Mouse (Mus musculus): ENCODE results near the gene Btbd3.
"Not testable (repeated sequence)": the region's sequence is repeated elsewhere in the genome, so short reads cannot be mapped to it uniquely, and the experiment has no call there.

Btbd3 gene

DNA sequence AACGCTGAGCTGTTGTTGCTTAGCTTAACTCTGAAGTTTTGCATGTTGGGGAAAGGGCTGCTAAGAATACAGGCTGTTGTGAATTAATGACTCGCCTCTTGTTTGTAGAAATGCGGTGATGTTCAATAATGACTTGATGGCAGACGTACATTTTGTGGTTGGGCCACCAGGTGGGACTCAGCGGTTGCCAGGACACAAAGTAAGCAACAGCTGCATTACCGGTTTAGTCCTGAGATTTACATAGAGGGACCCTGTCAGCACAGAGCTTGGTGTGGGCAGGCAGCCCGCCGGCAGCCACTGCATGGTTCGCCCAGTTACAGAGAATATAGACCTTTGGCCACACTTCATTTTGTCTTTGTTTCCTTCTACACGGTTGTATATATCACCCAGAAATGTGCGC, 23.3 kb downstream of the Btbd3 start:
- DNase-seq (ENCODE audit: low read depth), result no peak

GRCm38 (mm10) chr2:138280225-138280711, 23.9 kb downstream of the Btbd3 start:
- DNase-seq (ENCODE audit: low read depth), result no peak

- DNase-seq (ENCODE audit: low read depth), result no peak
These were observed 25.3 kb downstream of the Btbd3 start for GRCm38 (mm10) chr2:138281550-138282201.

GRCm38 (mm10) chr2:138283372-138283771, 27.0 kb downstream of the Btbd3 start:
- DNase-seq (ENCODE audit: low read depth), result no peak

GRCm38 (mm10) chr2:138283856-138284255, 27.5 kb downstream of the Btbd3 start:
- DNase-seq (ENCODE audit: low read depth), result no peak

- DNase-seq (ENCODE audit: low read depth), result no peak
These were observed 29.4 kb downstream of the Btbd3 start for GRCm38 (mm10) chr2:138285811-138286210.

DNA sequence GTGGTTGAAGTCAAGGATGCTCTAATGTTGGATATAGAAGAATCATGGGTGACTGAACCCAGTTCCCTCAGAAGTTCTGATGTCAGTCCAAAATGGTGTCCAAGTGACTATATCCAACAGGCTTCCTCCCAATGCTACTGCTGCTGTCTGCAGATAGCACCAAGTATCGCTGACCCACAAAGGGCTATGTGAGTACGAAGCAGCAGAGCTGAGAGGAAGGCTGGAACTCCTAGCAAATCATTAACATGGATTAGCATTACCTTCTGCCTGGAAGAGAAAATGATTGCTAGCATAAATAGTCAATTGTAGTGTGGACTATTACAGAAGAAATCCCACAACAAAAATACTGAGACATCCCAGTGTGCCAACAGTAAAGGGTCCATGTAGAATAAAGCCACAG, 33.8 kb downstream of the Btbd3 start:
- DNase-seq (ENCODE audit: low read depth), result no peak

- DNase-seq (ENCODE audit: low read depth), result no peak
These were observed 37.9 kb downstream of the Btbd3 start for GRCm38 (mm10) chr2:138294286-138294685.

DNA sequence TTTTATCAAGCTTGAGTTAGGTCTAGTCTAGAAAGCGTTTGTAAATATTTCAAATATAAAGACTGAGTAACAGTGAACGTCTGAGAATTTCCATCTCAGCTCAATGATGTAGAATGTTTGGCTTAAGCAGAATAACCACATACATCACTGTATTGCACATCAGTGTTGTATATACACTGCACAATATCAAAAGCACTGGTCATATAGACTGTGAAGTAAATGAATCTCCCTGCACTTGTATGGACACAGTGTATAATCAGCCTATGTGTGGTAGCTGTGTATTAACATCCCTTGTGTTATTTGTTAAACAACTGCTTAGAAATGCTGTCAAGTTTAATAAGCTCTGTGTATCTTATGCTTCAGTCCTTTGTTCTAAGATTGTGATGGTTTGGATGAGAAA, 49.9 kb downstream of the Btbd3 start:
- no peak for DNase-seq (ENCODE audit: low read depth)

GRCm38 (mm10) chr2:138315644-138316043, 59.3 kb downstream of the Btbd3 start:
- DNase-seq (ENCODE audit: low read depth), result no peak

- DNase-seq (ENCODE audit: low read depth), result no peak
These were observed 64.0 kb downstream of the Btbd3 start for GRCm38 (mm10) chr2:138320408-138320807.

DNA sequence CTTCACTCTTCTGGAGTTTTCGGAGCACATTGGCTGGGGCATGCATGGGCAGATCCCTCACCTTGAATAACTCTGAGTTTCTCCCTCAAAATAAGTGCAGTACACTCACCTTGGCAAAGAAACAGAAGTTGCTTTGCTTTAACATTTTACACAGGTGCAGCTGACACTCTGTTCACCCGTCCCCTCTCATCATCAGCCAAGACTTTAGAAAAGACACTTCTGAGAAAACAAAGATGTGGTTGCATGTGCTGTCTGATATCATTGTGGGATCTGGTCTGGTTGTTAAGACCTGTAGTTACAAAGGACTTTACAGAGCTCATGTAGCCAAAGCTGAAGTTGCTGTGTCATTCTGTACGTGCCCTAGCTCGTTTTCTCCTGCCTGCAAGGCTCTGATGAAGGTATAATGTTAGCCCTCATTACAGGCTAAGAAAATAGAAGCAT, 64.7 kb downstream of the Btbd3 start:
- DNase-seq (ENCODE audit: low read depth), result no peak

GRCm38 (mm10) chr2:138322270-138323114, 66.1 kb downstream of the Btbd3 start:
- DNase-seq (ENCODE audit: low read depth), result no peak

- DNase-seq (ENCODE audit: low read depth), result no peak
These were observed 70.0 kb downstream of the Btbd3 start for GRCm38 (mm10) chr2:138326367-138326766.

DNA sequence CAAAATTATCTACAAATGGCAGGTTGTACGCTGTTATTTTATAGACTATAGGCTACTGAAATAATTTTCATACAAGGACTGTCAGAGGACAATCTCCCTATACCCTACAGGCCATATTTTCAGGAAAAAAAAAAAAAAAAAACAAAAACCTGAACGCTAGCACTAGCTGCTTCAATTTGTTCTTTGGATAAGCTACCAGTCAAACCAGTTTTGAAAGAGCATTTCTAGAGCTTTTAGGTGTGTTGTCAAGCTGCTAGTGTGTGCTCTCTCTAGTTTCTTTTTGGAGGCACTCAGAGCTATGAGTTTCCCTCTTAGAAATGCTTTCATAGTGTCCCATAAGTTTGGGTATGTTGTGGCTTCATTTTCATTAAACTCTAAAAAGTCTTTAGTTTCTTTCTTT, 77.8 kb downstream of the Btbd3 start:
- DNase-seq (ENCODE audit: low read depth), result not testable (repeated sequence)

DNA sequence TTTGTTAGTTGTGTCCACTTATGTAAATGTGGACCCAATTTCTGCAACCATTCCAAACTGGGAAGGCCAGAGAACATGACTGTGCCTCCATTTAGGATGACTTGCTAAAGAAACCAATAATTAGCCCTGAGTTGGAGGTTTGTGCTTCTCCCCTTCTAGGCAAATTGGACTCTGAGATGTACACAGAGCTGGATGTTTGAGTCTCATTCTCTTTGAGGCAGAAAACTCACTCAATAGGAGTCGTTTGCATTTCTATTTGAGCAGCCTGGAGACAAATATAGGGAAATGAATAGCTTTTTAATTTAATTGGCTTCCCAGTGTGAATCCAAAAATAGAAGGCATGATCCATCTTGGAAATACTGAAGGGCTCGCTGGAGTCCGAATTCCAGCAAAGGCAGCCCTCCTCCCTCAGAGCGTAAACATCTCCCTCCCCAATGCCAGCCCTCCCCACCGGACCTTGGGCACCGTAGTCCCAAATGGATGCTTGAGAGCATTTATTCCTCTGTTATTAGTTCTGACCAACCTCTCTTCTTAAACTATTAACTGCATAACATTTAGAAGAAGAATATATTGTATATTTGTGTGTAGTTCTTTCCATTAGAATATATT, 81.6 kb downstream of the Btbd3 start:
- no peak for DNase-seq (ENCODE audit: low read depth)

- DNase-seq (ENCODE audit: low read depth), result no peak
These were observed 82.2 kb downstream of the Btbd3 start for GRCm38 (mm10) chr2:138338524-138338923.

- no peak for DNase-seq (ENCODE audit: low read depth)
These were observed 99.0 kb downstream of the Btbd3 start for GRCm38 (mm10) chr2:138355366-138355765.

DNA sequence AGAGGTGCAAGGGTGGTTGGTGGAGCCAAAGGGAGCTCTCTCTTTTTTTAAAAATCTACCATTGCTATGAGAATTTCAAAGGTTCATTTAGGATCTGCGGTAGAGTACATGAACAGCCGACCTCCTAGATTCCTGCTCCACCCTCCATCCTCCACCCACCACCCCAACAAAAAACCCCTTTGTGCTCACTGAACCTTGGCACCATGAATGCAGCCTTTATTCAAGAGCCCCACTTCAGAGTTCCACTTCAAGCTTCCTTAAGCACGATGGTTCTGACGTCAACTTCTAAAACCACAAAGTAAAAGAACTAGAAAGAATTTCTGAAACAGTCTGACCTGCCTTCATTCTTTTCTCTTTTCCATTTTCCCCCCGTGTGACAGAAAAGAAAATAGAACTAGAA, 106.1 kb downstream of the Btbd3 start:
- peak; percentile 87 for DNase-seq (ENCODE audit: low read depth)

- DNase-seq (ENCODE audit: low read depth), result no peak
These were observed 109.0 kb downstream of the Btbd3 start for GRCm38 (mm10) chr2:138365391-138365790.

GRCm38 (mm10) chr2:138374556-138374955, 118.2 kb downstream of the Btbd3 start:
- no peak for DNase-seq (ENCODE audit: low read depth)

- DNase-seq (ENCODE audit: low read depth), result no peak
These were observed 122.5 kb downstream of the Btbd3 start for GRCm38 (mm10) chr2:138378855-138379254.

GRCm38 (mm10) chr2:138384762-138385161, 128.4 kb downstream of the Btbd3 start:
- no peak for DNase-seq (ENCODE audit: low read depth)

Data from fibroblast of lung, adult 2 months (primary cell).